Mouse (Mus musculus) intestine, embryonic 16.5 days (tissue): ENCODE measurements around the gene Dera. TPM values are rescaled to one million over a fixed set of nuclear protein-coding genes. Genes with fewer than 3 reads are reported as not detected.
A peak's percentile ranks its signal among the peaks of the same experiment; 100 is the strongest.
"Not testable (repeated sequence)": the region's sequence is repeated elsewhere in the genome, so short reads cannot be mapped to it uniquely, and the experiment has no call there.

Experiments used
- ATAC-seq: fragments of 200-750 bp; cut with Nextera tagmentation; 2 replicates; pipeline ENCODE4 v1.8.0; 2017; ENCODE audit warnings: moderate TSS enrichment, moderate library complexity
- H3K27ac ChIP-seq: fragments of 300-500 bp; sonication (generic); 2 replicates; pipeline ENCODE4 v1.5.1; 2014; ENCODE audit warnings: mild to moderate bottlenecking, low read length
- H3K27me3 ChIP-seq: fragments of 300-500 bp; sonication (generic); replicated peaks from 2 replicates; pipeline ENCODE4 v1.6.1; 2014; ENCODE audit warnings: low read length, control low read depth, mixed read lengths; ENCODE audit not compliant: control insufficient read depth, insufficient read depth
- H3K36me3 ChIP-seq: fragments of 300-500 bp; sonication (generic); 2 replicates; pipeline ENCODE4 v1.6.1; 2014; ENCODE audit warnings: low read length, control low read depth; ENCODE audit not compliant: control insufficient read depth, insufficient read depth
- H3K4me1 ChIP-seq: fragments of 300-500 bp; sonication (generic); 2 replicates; pipeline ENCODE4 v1.6.1; 2014; ENCODE audit warnings: low read length, control low read depth, mixed read lengths; ENCODE audit not compliant: control insufficient read depth, insufficient read depth
- H3K4me2 ChIP-seq: fragments of 300-500 bp; sonication (generic); 2 replicates; pipeline ENCODE4 v1.6.1; 2014; ENCODE audit warnings: low read depth, low read length, control low read depth
- H3K4me3 ChIP-seq: fragments of 300-500 bp; sonication (generic); 2 replicates; pipeline ENCODE4 v1.5.1; 2014; ENCODE audit warnings: mild to moderate bottlenecking, low read length
- H3K9ac ChIP-seq: fragments of 300-500 bp; sonication (generic); 2 replicates; pipeline ENCODE4 v1.6.1; 2014; ENCODE audit warnings: low read depth, low read length
- H3K9me3 ChIP-seq: fragments of 300-500 bp; sonication (generic); 2 replicates; pipeline ENCODE4 v1.6.1; 2016; ENCODE audit warnings: low read length, control low read depth; ENCODE audit not compliant: control insufficient read depth
- WGBS: fragments of 180-500 bp; shearing (Covaris S2); extraction: QIAGEN DNeasy Blood & Tissue Kit; methylation state at CpG from one replicate; pipeline ENCODE4 v1.1.7; 2014; 5-methylcytosine and 5-hydroxymethylcytosine counted together
- polyA plus RNA-seq: library from polyadenylated mRNA; unstranded; fragments of >200 nt; fragmentation: Nextera tagmentation; extraction: Ambion mirVana; gene quantifications from 2 replicates; pipeline ENCODE4 v1.2.1, GENCODE M21; 2015

Dera gene
- polyA plus RNA-seq, result 124 and 132 TPM in 2 replicates

DNA sequence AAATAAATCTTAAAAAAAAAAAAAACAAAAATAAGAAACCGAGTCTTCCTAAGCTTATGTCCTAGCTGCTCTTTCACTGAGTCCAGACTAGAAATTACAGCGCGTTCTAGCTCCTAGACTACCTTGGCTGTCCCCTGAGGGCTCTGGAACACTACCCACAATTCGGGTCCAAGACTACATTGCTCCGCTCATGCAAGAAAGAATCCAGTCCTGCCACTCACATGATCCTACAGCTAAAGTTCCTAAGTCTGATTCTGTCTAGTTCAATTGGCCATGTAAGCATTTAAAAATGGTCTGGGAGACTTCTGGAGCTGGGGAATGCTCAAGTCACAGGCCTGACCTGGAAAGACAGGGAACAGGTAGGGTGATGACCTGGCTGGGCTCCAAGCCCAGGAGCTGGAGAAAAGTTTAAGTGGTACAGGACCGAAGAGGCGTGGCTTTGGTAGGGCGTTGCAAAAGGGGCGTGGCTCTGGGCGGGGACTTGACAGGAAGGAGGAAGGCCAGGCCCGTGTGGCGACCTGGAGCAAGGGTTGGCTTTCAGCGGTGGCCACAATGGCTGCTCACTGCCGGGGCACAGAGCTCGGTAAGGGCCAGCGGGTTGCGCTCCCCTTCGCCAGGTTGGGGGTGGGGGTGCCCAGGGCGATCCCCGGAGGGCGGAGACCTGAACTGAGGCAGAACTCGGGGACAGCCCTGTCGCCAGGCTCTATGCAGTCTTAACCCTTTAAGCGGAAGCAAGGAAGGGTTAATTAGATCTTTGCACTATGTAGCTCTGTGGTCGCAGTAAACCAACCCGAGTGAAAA is at the start of gene Dera:
Dera (plus strand) TSS at position 491 of the 801 bp plus-strand sequence.
- ATAC-seq, result peak; percentile 85
- peak within 1 kb of the TSS; percentile 78 for H3K4me3 ChIP-seq
- peak within 1 kb of the TSS; percentile 86 for H3K27ac ChIP-seq
- H3K36me3 ChIP-seq, result peaks cover 3% of the 10 kb centered on the region; the same call in 1 of the 2 replicates
- peaks cover 7% of the 10 kb centered on the region; the same call in 1 of the 2 replicates for H3K4me1 ChIP-seq
- peak within 1 kb of the TSS; percentile 69 for H3K4me2 ChIP-seq
- WGBS, result 13% methylated on average over 26 of the region's 26 CpGs
- no peaks in the 10 kb centered on the region for H3K9me3 ChIP-seq
- peak within 1 kb of the TSS; percentile 89 for H3K9ac ChIP-seq
- H3K27me3 ChIP-seq, result no peaks in the 10 kb centered on the region

DNA sequence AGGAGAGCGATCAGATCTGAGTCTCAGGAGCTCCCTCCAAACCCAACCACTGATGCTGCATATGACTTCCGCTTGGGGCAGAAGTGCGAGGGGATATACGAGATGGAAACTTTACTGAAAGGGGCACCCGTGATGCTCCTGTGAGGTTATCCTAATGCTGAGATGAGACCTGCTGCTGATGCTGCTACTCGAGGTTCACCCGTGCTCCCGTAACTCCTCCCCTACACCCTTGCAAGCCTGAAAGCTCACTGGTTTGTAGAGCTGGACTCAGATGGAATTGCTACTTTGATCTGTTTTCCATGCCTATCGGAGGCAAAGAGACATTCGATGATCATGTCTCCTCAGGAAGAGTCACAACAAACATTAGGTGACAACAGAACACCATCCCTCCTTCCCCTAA is 48.1 kb upstream of the Dera start:
- H3K27ac ChIP-seq, result no peak overlapping the region
- no peaks in the 10 kb centered on the region for H3K36me3 ChIP-seq
- H3K4me2 ChIP-seq, result no peak overlapping the region
- 93% methylated on average over 10 of the region's 10 CpGs for WGBS
- ATAC-seq, result no peak
- no peak overlapping the region for H3K4me3 ChIP-seq
- H3K9ac ChIP-seq, result no peak overlapping the region
- H3K27me3 ChIP-seq, result no peaks in the 10 kb centered on the region
- no peaks in the 10 kb centered on the region for H3K4me1 ChIP-seq
- no peaks in the 10 kb centered on the region for H3K9me3 ChIP-seq

DNA sequence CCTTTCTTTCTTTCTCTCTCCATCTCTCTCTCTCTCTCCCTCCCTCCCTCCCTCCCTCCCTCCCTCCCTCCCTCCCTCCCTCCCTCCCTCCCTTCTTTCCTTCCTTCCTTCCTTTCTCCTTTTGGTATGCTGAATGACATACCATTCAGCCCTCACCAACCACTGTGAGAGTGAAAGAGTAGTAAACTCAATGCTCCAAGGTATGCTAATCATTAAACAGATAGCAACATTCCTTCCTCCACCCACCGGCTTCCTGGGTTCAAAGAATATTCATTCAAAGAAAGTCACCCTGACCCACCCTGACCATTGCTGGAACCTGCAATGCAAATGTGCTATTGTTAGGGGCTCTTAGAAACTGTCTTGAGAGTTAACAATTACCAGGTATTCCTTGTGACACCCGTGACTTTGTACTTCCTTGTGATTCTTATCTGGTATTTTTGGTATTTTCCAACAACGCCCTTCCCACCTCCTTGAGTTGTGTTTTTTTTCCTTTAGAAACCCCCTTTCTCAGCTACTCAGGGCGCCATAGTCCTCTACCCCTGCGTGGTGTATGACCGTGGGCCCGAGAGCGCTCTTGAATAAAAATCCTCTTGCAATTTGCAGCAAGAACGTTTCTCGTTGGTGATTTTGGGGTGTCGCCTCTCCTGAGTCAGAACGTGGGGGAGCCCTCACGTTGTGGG is 45.5 kb upstream of the Dera start:
- H3K36me3 ChIP-seq, H3K27ac ChIP-seq, H3K4me1 ChIP-seq, H3K27me3 ChIP-seq, H3K4me3 ChIP-seq, H3K4me2 ChIP-seq, H3K9me3 ChIP-seq, H3K9ac ChIP-seq: not testable (repeated sequence)
- 0 out of 2 replicates have a peak, but pooled peaks have one; percentile 49 for ATAC-seq
- 73% methylated on average over 13 of the region's 13 CpGs for WGBS

DNA sequence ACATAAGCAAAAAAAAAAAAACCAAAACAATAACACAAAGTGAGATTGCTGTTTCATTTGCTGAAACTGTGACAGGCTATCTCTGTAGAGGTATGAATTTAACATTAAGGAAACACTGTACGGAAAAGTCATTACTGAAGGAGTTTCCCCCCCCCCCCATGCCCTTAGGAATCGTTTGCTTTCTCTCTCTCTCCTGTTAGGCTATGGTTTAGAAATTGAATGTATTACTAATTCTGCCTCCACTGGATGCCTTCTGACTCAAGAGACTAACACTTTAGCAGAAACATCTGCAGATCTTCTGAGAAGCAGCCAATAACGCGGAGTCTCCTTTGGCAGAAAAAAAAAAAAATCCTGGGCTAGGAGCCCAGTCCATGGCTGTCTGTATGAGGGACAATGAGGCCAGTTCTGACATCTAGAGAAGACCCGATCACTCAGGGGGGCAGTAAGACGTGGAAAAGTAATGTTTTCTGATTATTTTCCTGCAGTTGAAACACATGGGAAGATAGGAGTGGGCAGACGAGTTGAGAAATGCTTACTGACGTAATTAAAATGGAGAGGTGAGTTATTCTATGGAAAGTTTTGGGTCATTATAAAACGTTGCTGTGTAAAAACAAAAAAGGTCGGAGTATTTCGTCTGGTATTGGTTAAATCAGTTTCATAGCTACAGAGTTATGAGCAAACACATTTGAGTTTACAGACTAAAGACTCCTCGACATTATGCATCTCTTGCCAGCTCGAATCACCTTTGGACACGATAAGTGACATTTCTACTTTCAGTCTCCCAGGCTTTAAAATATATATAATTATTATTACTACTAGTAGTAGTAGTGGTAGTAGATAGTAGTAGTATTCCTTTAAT is 43.9 kb upstream of the Dera start:
- Histone ChIP-seq H3K36me3 (no peaks in the 10 kb centered on the region), H3K27me3 (no peaks in the 10 kb centered on the region), H3K4me1 (no peaks in the 10 kb centered on the region), H3K4me3 (no peak overlapping the region), H3K9ac (no peak overlapping the region), H3K4me2 (no peak overlapping the region), H3K9me3 (no peaks in the 10 kb centered on the region), H3K27ac (no peak overlapping the region)
- ATAC-seq, result peak; percentile 57
- 68% methylated on average over 14 of the region's 14 CpGs for WGBS

DNA sequence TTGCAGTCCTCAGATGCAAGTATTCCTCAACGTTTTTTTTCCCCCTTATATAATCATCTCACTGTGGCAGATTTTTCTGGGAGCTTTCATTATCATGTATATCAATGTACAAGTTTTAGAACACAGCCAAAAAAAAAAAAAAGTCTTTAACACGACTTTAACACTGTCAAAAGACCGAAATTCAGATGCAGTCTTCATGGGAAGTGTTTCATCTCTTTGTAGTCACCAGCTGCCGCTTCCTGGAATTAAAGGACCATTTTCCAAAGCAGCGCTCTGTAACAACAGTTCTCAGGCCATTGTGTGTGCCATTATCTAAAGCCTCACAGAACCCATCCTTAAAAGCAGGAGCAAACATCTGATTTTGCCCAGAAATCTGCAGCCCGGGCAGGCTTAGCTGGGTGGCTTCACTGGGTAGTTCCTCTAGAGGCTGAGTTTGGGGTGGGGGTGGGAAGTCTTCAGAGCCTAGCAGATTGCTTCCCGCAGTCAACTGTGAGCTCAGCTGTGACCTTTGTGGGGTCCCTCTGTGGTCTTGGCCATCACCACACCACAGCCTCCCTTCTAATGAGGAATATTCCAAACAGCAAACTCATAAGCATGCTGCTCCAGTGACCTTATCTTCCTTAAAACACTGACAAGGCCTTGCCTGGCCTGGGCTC is 41.6 kb upstream of the Dera start:
- Histone ChIP-seq H3K4me2 (no peak overlapping the region), H3K27me3 (no peaks in the 10 kb centered on the region), H3K9ac (no peak overlapping the region), H3K36me3 (no peaks in the 10 kb centered on the region), H3K27ac (no peak overlapping the region), H3K4me1 (no peaks in the 10 kb centered on the region), H3K4me3 (no peak overlapping the region), H3K9me3 (no peaks in the 10 kb centered on the region)
- ATAC-seq, result no peak
- 70% methylated on average over 7 of the region's 7 CpGs for whole genome bisulfite sequencing

DNA sequence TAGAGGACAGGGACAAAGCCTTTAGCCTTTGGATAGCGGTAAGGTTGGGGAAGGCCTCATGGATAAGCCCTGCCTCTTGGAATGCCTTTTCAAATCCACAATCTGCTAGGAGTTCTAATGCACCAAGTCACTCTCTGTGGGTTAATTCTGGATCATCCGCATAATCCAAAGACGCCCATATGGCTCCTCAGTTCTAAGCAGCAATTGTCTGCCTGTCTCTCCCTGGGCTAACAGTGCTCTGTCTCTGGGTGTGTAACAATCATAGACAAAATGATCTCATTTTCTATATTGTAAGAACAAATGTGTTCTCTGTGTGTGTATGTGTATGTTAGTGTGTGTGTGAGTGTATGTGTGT is 41.1 kb upstream of the Dera start:
- Histone ChIP-seq H3K4me1 (no peaks in the 10 kb centered on the region), H3K27me3 (no peaks in the 10 kb centered on the region), H3K4me2 (no peak overlapping the region), H3K36me3 (no peaks in the 10 kb centered on the region), H3K9me3 (no peaks in the 10 kb centered on the region), H3K4me3 (no peak overlapping the region), H3K9ac (no peak overlapping the region), H3K27ac (no peak overlapping the region)
- ATAC-seq, result no peak
- 88% methylated on average over 3 of the region's 3 CpGs for whole genome bisulfite sequencing

DNA sequence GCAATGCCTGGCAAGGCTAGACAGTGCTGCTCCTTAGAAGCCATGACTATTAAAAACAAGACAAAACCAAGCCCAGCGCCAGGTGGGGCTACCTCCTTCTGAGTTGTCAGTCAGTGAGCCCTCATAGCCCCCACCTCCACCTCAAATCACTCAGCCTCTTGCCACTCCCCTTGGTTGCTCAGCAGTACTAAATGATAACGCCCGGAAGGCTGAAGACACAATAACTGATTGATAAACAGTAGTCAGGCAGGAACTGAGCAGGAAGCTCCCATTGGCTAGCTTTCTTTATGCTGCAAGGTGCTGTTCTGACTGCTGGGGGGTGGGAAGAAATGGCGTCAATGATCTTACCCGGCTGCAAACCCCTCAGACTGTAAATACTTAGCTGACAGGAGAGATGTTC is 37.5 kb upstream of the Dera start:
- Histone ChIP-seq H3K4me1 (no peaks in the 10 kb centered on the region), H3K4me3 (no peak overlapping the region), H3K4me2 (no peak overlapping the region), H3K27ac (no peak overlapping the region), H3K27me3 (no peaks in the 10 kb centered on the region), H3K9me3 (no peaks in the 10 kb centered on the region), H3K36me3 (no peaks in the 10 kb centered on the region), H3K9ac (no peak overlapping the region)
- ATAC-seq, result peak; percentile 74
- 29% methylated on average over 5 of the region's 5 CpGs for WGBS

DNA sequence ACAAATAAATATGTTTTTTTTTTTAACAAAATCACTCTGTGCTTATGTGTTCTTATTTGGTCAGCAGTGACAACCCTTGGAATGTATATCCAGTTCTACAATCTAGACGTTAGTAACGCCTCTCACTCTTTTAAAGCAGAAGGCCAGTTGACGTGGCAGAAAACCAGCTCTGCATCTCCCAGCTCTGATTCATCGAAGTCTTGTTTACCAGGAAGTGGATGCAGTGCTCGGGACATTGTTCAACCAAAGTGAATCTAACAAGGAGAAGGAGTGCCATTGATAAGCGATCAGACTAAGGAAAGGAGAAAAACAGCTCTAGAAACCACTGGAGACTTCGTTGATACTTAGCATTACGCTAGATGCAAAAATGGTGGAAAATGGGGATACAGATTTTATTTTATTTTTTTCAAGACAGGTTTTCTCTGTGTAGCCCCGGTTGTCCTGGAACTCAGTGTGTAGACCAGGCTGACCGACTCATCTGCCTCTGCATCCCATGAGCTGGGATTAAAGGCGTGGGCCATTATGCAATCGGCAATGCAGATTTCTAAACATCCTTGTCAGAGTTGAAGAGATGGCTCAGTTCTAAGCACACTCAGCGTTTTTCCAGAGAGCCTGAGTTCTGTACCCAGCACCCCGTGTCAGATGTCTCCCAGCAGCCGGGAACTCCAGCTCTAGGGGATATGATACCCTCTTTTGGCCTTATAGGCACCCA is 32.0 kb upstream of the Dera start:
- Histone ChIP-seq H3K27me3 (no peaks in the 10 kb centered on the region), H3K27ac (no peak overlapping the region), H3K36me3 (no peaks in the 10 kb centered on the region), H3K4me2 (no peak overlapping the region), H3K9ac (no peak overlapping the region), H3K4me3 (no peak overlapping the region), H3K9me3 (no peaks in the 10 kb centered on the region), H3K4me1 (no peaks in the 10 kb centered on the region)
- no peak for ATAC-seq
- 81% methylated on average over 15 of the region's 15 CpGs for WGBS
